Mouse (Mus musculus): ENCODE measurements at regions not wholly inside any gene's neighbourhood (a gene's known extent, or its start where the extent isn't known, plus 50 kb on each side); places are given as distances from the start of the nearest gene placed in this dataset.

GRCm38 (mm10) chr16:57863206-57863860 lies 108.8 kb upstream of the Col8a1 start:
- Histone ChIP-seq H3K9ac (ENCODE audit: low read depth, low read length) (no peak overlapping the region), H3K27ac (ENCODE audit: low read depth, low read length) (no peak overlapping the region), H3K36me3 (ENCODE audit: control insufficient read depth, insufficient read depth, low read length) (no peaks in the 10 kb centered on the region), H3K9me3 (ENCODE audit: control insufficient read depth, low read length) (no peaks in the 10 kb centered on the region), H3K4me2 (replicated peaks; ENCODE audit: low read depth, low read length) (no peak overlapping the region), H3K27me3 (ENCODE audit: control insufficient read depth, insufficient read depth, low read length) (no peaks in the 10 kb centered on the region), H3K4me3 (ENCODE audit: low read length) (no peak overlapping the region), H3K4me1 (ENCODE audit: control insufficient read depth, insufficient read depth, low read length) (no peaks in the 10 kb centered on the region)
- WGBS: 79% methylated on average over 9 of the region's 9 CpGs
- no peak for ATAC-seq (ENCODE audit: low FRiP score, low TSS enrichment)

GRCm38 (mm10) chr16:57876857-57877256 lies 122.3 kb upstream of the Col8a1 start:
- Histone ChIP-seq H3K4me3 (ENCODE audit: low read length) (no peak overlapping the region), H3K9ac (ENCODE audit: low read depth, low read length) (no peak overlapping the region), H3K27me3 (ENCODE audit: control insufficient read depth, insufficient read depth, low read length) (no peaks in the 10 kb centered on the region), H3K36me3 (ENCODE audit: control insufficient read depth, insufficient read depth, low read length) (no peaks in the 10 kb centered on the region), H3K4me2 (replicated peaks; ENCODE audit: low read depth, low read length) (no peak overlapping the region), H3K9me3 (ENCODE audit: control insufficient read depth, low read length) (no peaks in the 10 kb centered on the region), H3K4me1 (ENCODE audit: control insufficient read depth, insufficient read depth, low read length) (no peaks in the 10 kb centered on the region), H3K27ac (ENCODE audit: low read depth, low read length) (no peak overlapping the region)
- no peak for ATAC-seq (ENCODE audit: low FRiP score, low TSS enrichment)
- WGBS: 95% methylated on average over 4 of the region's 4 CpGs

DNA sequence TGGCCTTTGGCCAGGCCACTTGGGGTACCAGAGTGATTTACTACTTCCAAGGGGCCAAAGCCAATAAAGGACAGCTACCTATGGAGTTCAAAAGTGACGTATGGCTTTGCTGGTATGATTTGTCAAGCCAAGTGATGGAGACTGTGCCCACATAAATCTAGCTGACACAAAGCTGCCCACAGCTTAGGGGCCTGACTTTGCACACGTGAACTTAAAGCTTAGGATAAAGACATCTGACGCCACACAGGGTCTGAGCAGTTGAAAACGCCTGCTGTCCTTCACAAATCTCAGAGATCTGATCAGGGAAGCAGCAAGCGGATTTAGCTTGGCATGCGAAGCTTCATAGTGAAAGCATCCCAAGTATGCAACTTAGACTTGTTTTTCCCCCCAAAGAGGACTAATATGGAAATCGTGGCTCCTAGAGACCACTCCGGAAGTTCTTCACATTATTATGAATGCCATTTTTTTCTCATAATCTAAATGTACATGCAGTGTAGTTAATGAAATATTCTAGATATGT lies 127.1 kb upstream of the Col8a1 start:
- H3K36me3 ChIP-seq (ENCODE audit: control insufficient read depth, insufficient read depth, low read length): no peaks in the 10 kb centered on the region
- WGBS: 51% methylated on average over 8 of the region's 8 CpGs
- no peak overlapping the region for H3K4me3 ChIP-seq (ENCODE audit: low read length)
- H3K4me2 ChIP-seq (replicated peaks; ENCODE audit: low read depth, low read length): no peak overlapping the region
- H3K9ac ChIP-seq (ENCODE audit: low read depth, low read length): no peak overlapping the region
- H3K9me3 ChIP-seq (ENCODE audit: control insufficient read depth, low read length): no peaks in the 10 kb centered on the region
- H3K4me1 ChIP-seq (ENCODE audit: control insufficient read depth, insufficient read depth, low read length): no peaks in the 10 kb centered on the region
- ATAC-seq (ENCODE audit: low FRiP score, low TSS enrichment): no peak
- H3K27ac ChIP-seq (ENCODE audit: low read depth, low read length): no peak overlapping the region
- H3K27me3 ChIP-seq (ENCODE audit: control insufficient read depth, insufficient read depth, low read length): no peaks in the 10 kb centered on the region

GRCm38 (mm10) chr16:57888138-57888537 lies 133.6 kb upstream of the Col8a1 start:
- H3K4me3 ChIP-seq (ENCODE audit: low read length): no peak overlapping the region
- no peaks in the 10 kb centered on the region for H3K9me3 ChIP-seq (ENCODE audit: control insufficient read depth, low read length)
- H3K9ac ChIP-seq (ENCODE audit: low read depth, low read length): no peak overlapping the region
- no peak overlapping the region for H3K4me2 ChIP-seq (replicated peaks; ENCODE audit: low read depth, low read length)
- no peak overlapping the region for H3K27ac ChIP-seq (ENCODE audit: low read depth, low read length)
- WGBS: 30% methylated on average over 2 of the region's 2 CpGs
- H3K27me3 ChIP-seq (ENCODE audit: control insufficient read depth, insufficient read depth, low read length): no peaks in the 10 kb centered on the region
- ATAC-seq (ENCODE audit: low FRiP score, low TSS enrichment): no peak
- no peaks in the 10 kb centered on the region for H3K36me3 ChIP-seq (ENCODE audit: control insufficient read depth, insufficient read depth, low read length)
- no peaks in the 10 kb centered on the region for H3K4me1 ChIP-seq (ENCODE audit: control insufficient read depth, insufficient read depth, low read length)

GRCm38 (mm10) chr16:57888553-57888952 lies 134.0 kb upstream of the Col8a1 start:
- no peak overlapping the region for H3K4me3 ChIP-seq (ENCODE audit: low read length)
- ATAC-seq (ENCODE audit: low FRiP score, low TSS enrichment): no peak

GRCm38 (mm10) chr16:57890135-57890534 lies 135.6 kb upstream of the Col8a1 start:
- WGBS: 85% methylated on average over 5 of the region's 5 CpGs
- Histone ChIP-seq H3K9me3 (ENCODE audit: control insufficient read depth, low read length) (no peaks in the 10 kb centered on the region), H3K4me3 (ENCODE audit: low read length) (no peak overlapping the region), H3K27me3 (ENCODE audit: control insufficient read depth, insufficient read depth, low read length) (no peaks in the 10 kb centered on the region), H3K36me3 (ENCODE audit: control insufficient read depth, insufficient read depth, low read length) (no peaks in the 10 kb centered on the region), H3K27ac (ENCODE audit: low read depth, low read length) (no peak overlapping the region), H3K9ac (ENCODE audit: low read depth, low read length) (no peak overlapping the region), H3K4me1 (ENCODE audit: control insufficient read depth, insufficient read depth, low read length) (no peaks in the 10 kb centered on the region), H3K4me2 (replicated peaks; ENCODE audit: low read depth, low read length) (no peak overlapping the region)
- ATAC-seq (ENCODE audit: low FRiP score, low TSS enrichment): no peak

More at GRCm38 (mm10) chr16:57888553-57888952, 134.0 kb upstream of the Col8a1 start:
- Histone ChIP-seq H3K9me3 (ENCODE audit: control insufficient read depth, low read length) (no peaks in the 10 kb centered on the region), H3K9ac (ENCODE audit: low read depth, low read length) (no peak overlapping the region), H3K27ac (ENCODE audit: low read depth, low read length) (no peak overlapping the region), H3K4me1 (ENCODE audit: control insufficient read depth, insufficient read depth, low read length) (no peaks in the 10 kb centered on the region), H3K27me3 (ENCODE audit: control insufficient read depth, insufficient read depth, low read length) (no peaks in the 10 kb centered on the region), H3K36me3 (ENCODE audit: control insufficient read depth, insufficient read depth, low read length) (no peaks in the 10 kb centered on the region), H3K4me2 (replicated peaks; ENCODE audit: low read depth, low read length) (no peak overlapping the region)
- 33% methylated on average over 2 of the region's 2 CpGs for WGBS

GRCm38 (mm10) chr16:57893111-57893510 lies 138.6 kb upstream of the Col8a1 start:
- no peaks in the 10 kb centered on the region for H3K9me3 ChIP-seq (ENCODE audit: control insufficient read depth, low read length)
- 74% methylated on average over 2 of the region's 2 CpGs for WGBS
- ATAC-seq (ENCODE audit: low FRiP score, low TSS enrichment): no peak
- H3K4me1 ChIP-seq (ENCODE audit: control insufficient read depth, insufficient read depth, low read length): no peaks in the 10 kb centered on the region
- no peak overlapping the region for H3K4me3 ChIP-seq (ENCODE audit: low read length)
- no peaks in the 10 kb centered on the region for H3K36me3 ChIP-seq (ENCODE audit: control insufficient read depth, insufficient read depth, low read length)
- H3K27me3 ChIP-seq (ENCODE audit: control insufficient read depth, insufficient read depth, low read length): no peaks in the 10 kb centered on the region
- no peak overlapping the region for H3K4me2 ChIP-seq (replicated peaks; ENCODE audit: low read depth, low read length)
- H3K9ac ChIP-seq (ENCODE audit: low read depth, low read length): no peak overlapping the region
- no peak overlapping the region for H3K27ac ChIP-seq (ENCODE audit: low read depth, low read length)

- no peak for ATAC-seq (ENCODE audit: low FRiP score, low TSS enrichment)
- H3K9ac ChIP-seq (ENCODE audit: low read depth, low read length): no peak overlapping the region
- no peaks in the 10 kb centered on the region for H3K9me3 ChIP-seq (ENCODE audit: control insufficient read depth, low read length)
- no peaks in the 10 kb centered on the region for H3K4me1 ChIP-seq (ENCODE audit: control insufficient read depth, insufficient read depth, low read length)
- no peak overlapping the region for H3K27ac ChIP-seq (ENCODE audit: low read depth, low read length)
- no peaks in the 10 kb centered on the region for H3K36me3 ChIP-seq (ENCODE audit: control insufficient read depth, insufficient read depth, low read length)
- H3K4me3 ChIP-seq (ENCODE audit: low read length): no peak overlapping the region
- no peaks in the 10 kb centered on the region for H3K27me3 ChIP-seq (ENCODE audit: control insufficient read depth, insufficient read depth, low read length)
- WGBS: 88% methylated on average over 5 of the region's 5 CpGs
- H3K4me2 ChIP-seq (replicated peaks; ENCODE audit: low read depth, low read length): no peak overlapping the region
These were observed 139.3 kb upstream of the Col8a1 start for GRCm38 (mm10) chr16:57893698-57894352.

DNA sequence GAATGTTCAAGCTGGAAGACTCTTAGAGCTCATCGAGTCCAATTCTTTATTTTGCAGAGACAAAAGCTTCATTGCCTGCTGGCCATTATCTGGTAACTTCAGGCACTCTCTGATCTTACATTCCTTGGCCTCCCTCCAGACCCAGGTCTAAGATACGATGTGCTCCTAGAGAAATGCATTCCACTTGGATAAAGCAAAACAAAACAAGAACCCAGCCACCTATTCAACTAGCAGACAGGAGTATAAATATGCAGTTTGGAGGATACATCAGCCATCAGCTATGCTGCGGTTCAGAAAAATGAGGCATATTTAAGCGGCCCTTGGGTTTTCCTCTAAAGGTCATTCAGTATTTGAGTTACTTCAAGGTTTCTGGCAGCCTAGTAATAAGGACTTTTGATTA lies 146.5 kb upstream of the Col8a1 start:
- Histone ChIP-seq H3K4me2 (replicated peaks; ENCODE audit: low read depth, low read length) (no peak overlapping the region), H3K4me1 (ENCODE audit: control insufficient read depth, insufficient read depth, low read length) (no peaks in the 10 kb centered on the region), H3K27me3 (ENCODE audit: control insufficient read depth, insufficient read depth, low read length) (no peaks in the 10 kb centered on the region; the same call in 1 of the 2 replicates), H3K4me3 (ENCODE audit: low read length) (no peak overlapping the region), H3K9me3 (ENCODE audit: control insufficient read depth, low read length) (no peaks in the 10 kb centered on the region), H3K9ac (ENCODE audit: low read depth, low read length) (no peak overlapping the region), H3K27ac (ENCODE audit: low read depth, low read length) (no peak overlapping the region), H3K36me3 (ENCODE audit: control insufficient read depth, insufficient read depth, low read length) (no peaks in the 10 kb centered on the region)
- ATAC-seq (ENCODE audit: low FRiP score, low TSS enrichment): no peak
- WGBS: 69% methylated on average over 4 of the region's 4 CpGs

All from kidney, embryonic 14.5 days (tissue).